Mouse (Mus musculus) lung, adult 2 months (tissue): ENCODE results near the gene Ttc27.

Experiments used
- CTCF ChIP-seq: fragments of 200-500 bp; IDR thresholded peaks from 2 replicates; pipeline ENCODE4 v1.5.1; 2011; ENCODE audit warnings: mild to moderate bottlenecking, low read length, control low read depth; ENCODE audit not compliant: insufficient read depth
- POLR2A ChIP-seq: fragments of 200-500 bp; IDR thresholded peaks from 2 replicates; pipeline ENCODE4 v1.6.1; 2011; ENCODE audit warnings: low read depth, mild to moderate bottlenecking, control low read depth, low read length, borderline replicate concordance; ENCODE audit errors: extremely low read depth

- TF ChIP-seq CTCF (no peak), POLR2A (no peak)
Measured at GRCm38 (mm10) chr17:74689406-74689805, 28.1 kb upstream of the Ttc27 start.
